Mouse (Mus musculus): ENCODE results near the gene Plpp3. TPM values are rescaled to one million over a fixed set of nuclear protein-coding genes. Genes with fewer than 3 reads are reported as not detected.

Gene Plpp3
- polyA plus RNA-seq, 1 experiment from 2014 or later, result 76.1 TPM

DNA sequence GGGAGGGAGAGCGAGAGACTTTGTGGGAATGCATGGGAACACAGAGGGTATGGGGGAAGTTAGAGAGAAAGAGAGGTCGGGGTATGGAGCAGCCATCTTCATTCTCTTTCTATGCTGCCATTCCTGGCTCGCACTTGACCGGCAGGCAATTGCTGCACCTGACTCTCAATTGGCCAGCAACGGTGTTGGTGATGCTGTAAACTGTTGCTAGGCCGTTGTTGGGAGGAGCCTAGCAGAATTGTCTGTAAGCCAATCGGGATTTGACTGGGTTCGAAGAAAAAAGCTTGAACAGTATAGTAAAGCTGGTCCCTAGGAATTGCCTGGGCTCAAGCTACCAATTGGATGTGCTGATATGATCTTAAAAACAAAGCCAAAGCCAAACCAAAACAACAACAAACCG is 121.0 kb downstream of the Plpp3 start:
- no peaks in the 10 kb centered on the region for H3K36me3 ChIP-seq (ENCODE audit: control insufficient read depth, insufficient read depth, low read length)
- H3K9ac ChIP-seq (ENCODE audit: low read length), result no peak overlapping the region
- no peak overlapping the region for H3K4me3 ChIP-seq (ENCODE audit: low read depth, low read length)
- H3K4me1 ChIP-seq (ENCODE audit: control insufficient read depth, insufficient read depth, low read length), result no peaks in the 10 kb centered on the region; the same call in 1 of the 2 replicates
- no peak for ATAC-seq (ENCODE audit: insufficient number of reproducible peaks, low FRiP score, low TSS enrichment, low read depth)
- no peak for DNase-seq (ENCODE audit: low spot score)
- no peaks in the 10 kb centered on the region for H3K9me3 ChIP-seq (ENCODE audit: control insufficient read depth, low read length)
- no peak overlapping the region for H3K4me2 ChIP-seq (ENCODE audit: low read depth, severe bottlenecking)
- no peak overlapping the region for H3K27ac ChIP-seq (replicated peaks; ENCODE audit: low read depth, low read length)
- H3K27me3 ChIP-seq (ENCODE audit: control insufficient read depth, insufficient read depth, low read length), result no peaks in the 10 kb centered on the region
- 63% methylated on average over 9 of the region's 9 CpGs for WGBS

DNA sequence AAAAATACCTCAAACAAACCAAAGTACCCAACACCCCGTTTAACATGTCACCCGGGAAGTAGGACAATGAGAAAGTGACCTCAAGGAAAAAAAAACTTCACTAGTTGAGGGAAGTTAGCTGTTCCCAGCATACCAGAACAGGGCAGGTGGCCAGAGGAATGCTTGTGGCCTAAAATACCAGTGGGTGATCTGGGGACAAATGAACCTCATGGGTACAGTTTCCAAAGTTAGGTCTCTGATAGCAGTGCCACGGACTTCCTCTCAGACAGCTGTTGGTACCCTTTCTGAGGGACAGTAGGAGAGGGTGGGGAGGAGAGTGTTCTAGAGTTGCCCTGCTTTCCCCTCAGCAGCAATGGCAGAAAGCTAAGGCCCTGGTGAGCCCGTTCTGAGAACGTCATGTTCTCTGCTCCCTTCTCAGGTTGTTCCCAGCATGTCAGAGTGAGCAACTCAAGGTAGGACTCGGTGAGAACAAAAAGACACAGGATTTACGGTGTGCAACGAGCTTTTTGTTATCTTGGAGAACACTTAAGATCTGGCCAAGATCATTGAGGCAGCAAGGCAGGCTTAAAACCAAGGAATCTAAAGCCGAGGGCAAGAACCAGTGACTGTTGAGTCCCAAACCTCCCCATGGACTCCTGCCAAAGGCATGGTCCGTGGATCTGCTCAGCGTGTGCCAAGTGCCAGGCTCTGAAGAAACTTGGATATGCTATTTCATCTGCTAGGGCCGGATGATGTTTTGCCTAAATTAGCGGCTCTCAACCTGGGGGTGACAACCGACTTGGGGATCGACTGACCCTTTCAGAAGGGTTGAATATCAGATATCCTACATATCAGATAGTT is 121.6 kb downstream of the Plpp3 start:
- Histone ChIP-seq H3K4me2 (ENCODE audit: low read depth, severe bottlenecking) (no peak overlapping the region), H3K4me3 (ENCODE audit: low read depth, low read length) (no peak overlapping the region), H3K9me3 (ENCODE audit: control insufficient read depth, low read length) (no peaks in the 10 kb centered on the region), H3K27ac (replicated peaks; ENCODE audit: low read depth, low read length) (no peak overlapping the region), H3K36me3 (ENCODE audit: control insufficient read depth, insufficient read depth, low read length) (no peaks in the 10 kb centered on the region), H3K9ac (ENCODE audit: low read length) (no peak overlapping the region), H3K27me3 (ENCODE audit: control insufficient read depth, insufficient read depth, low read length) (no peaks in the 10 kb centered on the region), H3K4me1 (ENCODE audit: control insufficient read depth, insufficient read depth, low read length) (no peaks in the 10 kb centered on the region; the same call in 1 of the 2 replicates)
- ATAC-seq (ENCODE audit: insufficient number of reproducible peaks, low FRiP score, low TSS enrichment, low read depth) (no peak), DNase-seq (ENCODE audit: low spot score) (no peak)
- WGBS, result 84% methylated on average over 15 of the region's 15 CpGs

DNA sequence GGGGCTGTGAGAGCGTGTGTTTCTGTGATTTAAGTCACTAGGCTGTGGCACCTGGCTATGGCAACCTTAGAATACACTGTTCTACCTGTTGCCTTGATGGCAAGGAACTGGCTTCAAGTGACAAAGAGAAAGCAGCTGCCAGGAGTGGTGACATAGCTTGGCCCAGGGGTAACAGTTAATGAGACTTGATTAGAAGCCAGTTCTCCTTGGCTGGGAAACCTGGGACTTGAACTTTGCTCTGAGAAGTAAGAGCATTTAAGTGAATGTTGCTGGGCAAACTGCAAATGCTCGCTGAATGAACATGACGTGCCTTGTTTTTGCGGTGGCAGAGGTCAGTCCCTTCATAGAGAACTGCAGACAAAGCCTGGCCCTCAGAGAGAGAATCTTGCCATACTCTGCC is 122.7 kb downstream of the Plpp3 start:
- DNase-seq (ENCODE audit: low spot score) (no peak), ATAC-seq (ENCODE audit: insufficient number of reproducible peaks, low FRiP score, low TSS enrichment, low read depth) (no peak)
- H3K4me1 ChIP-seq (ENCODE audit: control insufficient read depth, insufficient read depth, low read length), result no peaks in the 10 kb centered on the region; the same call in 1 of the 2 replicates
- no peaks in the 10 kb centered on the region for H3K9me3 ChIP-seq (ENCODE audit: control insufficient read depth, low read length)
- no peaks in the 10 kb centered on the region for H3K36me3 ChIP-seq (ENCODE audit: control insufficient read depth, insufficient read depth, low read length)
- no peak overlapping the region for H3K27ac ChIP-seq (replicated peaks; ENCODE audit: low read depth, low read length)
- H3K27me3 ChIP-seq (ENCODE audit: control insufficient read depth, insufficient read depth, low read length), result no peaks in the 10 kb centered on the region
- H3K4me2 ChIP-seq (ENCODE audit: low read depth, severe bottlenecking), result no peak overlapping the region
- H3K4me3 ChIP-seq (ENCODE audit: low read depth, low read length), result no peak overlapping the region
- no peak overlapping the region for H3K9ac ChIP-seq (ENCODE audit: low read length)
- WGBS, result 79% methylated on average over 4 of the region's 4 CpGs

DNA sequence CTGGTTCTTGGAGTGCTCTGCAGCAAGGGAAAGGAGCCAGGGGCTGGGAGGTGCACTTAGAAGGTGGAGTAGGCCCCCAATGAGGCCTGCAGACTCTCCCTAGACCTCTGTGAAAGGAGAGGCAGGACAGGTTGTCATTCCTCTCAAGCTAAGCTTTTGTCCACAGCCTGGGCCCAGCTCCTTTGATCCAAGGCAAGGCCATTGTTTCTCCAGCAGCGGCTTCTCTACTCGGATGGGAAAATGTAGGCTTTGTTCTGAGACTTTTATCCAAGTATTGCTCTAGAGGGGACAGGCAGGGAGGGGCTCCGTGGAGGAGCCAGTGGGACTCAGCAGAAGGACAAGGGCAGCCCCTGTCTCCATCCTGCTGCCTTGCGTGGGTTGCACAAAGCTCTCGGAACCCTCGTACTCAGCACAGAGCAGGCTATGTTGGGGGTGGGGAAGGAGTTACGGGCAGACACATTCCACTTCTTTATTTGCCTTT is 124.6 kb downstream of the Plpp3 start:
- no peak overlapping the region for H3K4me3 ChIP-seq (ENCODE audit: low read depth, low read length)
- H3K36me3 ChIP-seq (ENCODE audit: control insufficient read depth, insufficient read depth, low read length), result no peaks in the 10 kb centered on the region
- no peak for ATAC-seq (ENCODE audit: insufficient number of reproducible peaks, low FRiP score, low TSS enrichment, low read depth)
- DNase-seq (ENCODE audit: low spot score), result no peak
- 38% methylated on average over 7 of the region's 7 CpGs for WGBS
- H3K4me1 ChIP-seq (ENCODE audit: control insufficient read depth, insufficient read depth, low read length), result no peaks in the 10 kb centered on the region
- H3K27me3 ChIP-seq (ENCODE audit: control insufficient read depth, insufficient read depth, low read length), result no peaks in the 10 kb centered on the region
- H3K9me3 ChIP-seq (ENCODE audit: control insufficient read depth, low read length), result no peaks in the 10 kb centered on the region
- no peak overlapping the region for H3K27ac ChIP-seq (replicated peaks; ENCODE audit: low read depth, low read length)
- H3K9ac ChIP-seq (ENCODE audit: low read length), result no peak overlapping the region
- no peak overlapping the region for H3K4me2 ChIP-seq (ENCODE audit: low read depth, severe bottlenecking)

Other genes starting within 250 kb of the Plpp3 start
- gene Fyb2, start 243.9 kb upstream of the Plpp3 start, polyA plus RNA-seq (2014; fragmentation: Nextera tagmentation; extraction: Ambion mirVana), result 0.08 TPM in 1 of 2 replicates, not detected in the other
- gene Prkaa2, start 47.5 kb upstream of the Plpp3 start, polyA plus RNA-seq (2014; fragmentation: Nextera tagmentation; extraction: Ambion mirVana), result 0.58 and 0.72 TPM in 2 replicates

Data from limb, embryonic 11.5 days (tissue).